Mouse (Mus musculus) small intestine, adult 2 months (tissue): ENCODE data around the gene Zdhhc5.

Experiments
- CTCF ChIP-seq: fragments of 200-500 bp; IDR thresholded peaks from 2 replicates; pipeline ENCODE4 v1.5.1; 2012; ENCODE audit warnings: low read depth, mild to moderate bottlenecking, control low read depth, inconsistent platforms, low read length, moderate library complexity, mixed read lengths; ENCODE audit not compliant: insufficient replicate concordance, insufficient read length; ENCODE audit errors: extremely low read depth
- POLR2A ChIP-seq: fragments of 200-500 bp; IDR thresholded peaks from 2 replicates; pipeline ENCODE4 v1.6.1; 2012; ENCODE audit warnings: low read depth, mild to moderate bottlenecking, control low read depth, inconsistent platforms, low read length, moderate library complexity

GRCm38 (mm10) chr2:84660253-84660652 lies 54.7 kb downstream of the Zdhhc5 start:
- TF ChIP-seq CTCF (peak; percentile 22; the same call in 1 of the 2 replicates), POLR2A (no peak)
